In genomic region chr1:87060913-87061312, GRCm38 (mm10) we compare ENCODE assay signal across 33 mouse cellular contexts. TPM values are rescaled to one million over a fixed set of nuclear protein-coding genes. Genes with fewer than 3 reads are reported as not detected.
DNase-seq lines count a peak whose midpoint lies in the region; ATAC-seq and TF ChIP-seq lines count a peak whose summit lies in the region.
"Had no signal": no experiment of that assay in that cellular context is flagged by ENCODE, and none has a peak within 500 bp of the region (broad histone marks: within the 10 kb centered on the region; RNA-seq: fewer than 3 reads in every experiment).

No protein-coding gene starts in this region.

- TF ChIP-seq CTCF in hindbrain, postnatal 0 days (IDR thresholded peaks at IDR 0.05; ENCODE audit: low read depth) = peak; percentile 24; the same call in 1 of the 2 replicates
- TF ChIP-seq CTCF in liver, postnatal 0 days (IDR thresholded peaks at IDR 0.05; ENCODE audit: low read depth) = peak; percentile 30
- TF ChIP-seq CTCF in stomach, postnatal 0 days (IDR thresholded peaks at IDR 0.05; ENCODE audit: low read depth) = peak; percentile 39

- no peak for DNase-seq in hindbrain, postnatal 0 days (ENCODE audit: low spot score)
- DNase-seq in liver, postnatal 0 days = no peak
- no peak for DNase-seq in liver
- no peak for DNase-seq in ES-E14 (ENCODE audit: low read depth, low spot score)
- no peak for DNase-seq in stomach, postnatal 0 days (ENCODE audit: low spot score)
- no peak for DNase-seq in layer of hippocampus, adult 18-20 months (ENCODE audit: low spot score in 2 of 2)
- DNase-seq: adrenal gland, postnatal 14 days; B cell, adult 2 months; cerebellum, adult 2 months; cerebellum, postnatal 25 days; kidney, adult 11 months; kidney, postnatal 10 days; lung, postnatal 14 days; right cerebral cortex, postnatal 4 days; thymus, postnatal 25 days had no signal

- in situ Hi-C loops in ES-E14 (cut with MboI; ENCODE audit: low sequenced_read_pairs in 2 of 2, unreplicated experiment in 2 of 2) = no loop called here

- no peaks in the 10 kb centered on the region for H3K36me3 ChIP-seq in hindbrain, postnatal 0 days (ENCODE audit: insufficient read depth, low read length)
- H3K36me3 ChIP-seq in hindbrain, embryonic 12.5 days = no peaks in the 10 kb centered on the region
- H3K36me3 ChIP-seq in liver, postnatal 0 days (replicated peaks; ENCODE audit: insufficient read depth, low read length) = no peaks in the 10 kb centered on the region
- no peaks in the 10 kb centered on the region for H3K36me3 ChIP-seq in ES-E14 (ENCODE audit: control insufficient read depth, insufficient read depth, low read length, poor library complexity, severe bottlenecking)
- no peaks in the 10 kb centered on the region for H3K36me3 ChIP-seq in stomach, postnatal 0 days (ENCODE audit: control insufficient read depth, insufficient read depth, low read length)
- H3K36me3 ChIP-seq: embryonic facial prominence, embryonic 12.5 days; heart, embryonic 10.5 days; limb, embryonic 13.5 days; liver, embryonic 15.5 days; midbrain, embryonic 15.5 days; neural tube, embryonic 13.5 days had no signal

- H3K27me3 ChIP-seq in hindbrain, postnatal 0 days (ENCODE audit: insufficient read depth, low read length) = no peaks in the 10 kb centered on the region
- no peaks in the 10 kb centered on the region for H3K27me3 ChIP-seq in hindbrain, embryonic 12.5 days
- H3K27me3 ChIP-seq in liver, postnatal 0 days (ENCODE audit: insufficient read depth, low read length) = no peaks in the 10 kb centered on the region
- H3K27me3 ChIP-seq in stomach, postnatal 0 days (ENCODE audit: control insufficient read depth, insufficient read depth, low read length) = no peaks in the 10 kb centered on the region
- H3K27me3 ChIP-seq: embryonic facial prominence, embryonic 12.5 days; liver, embryonic 15.5 days; midbrain, embryonic 15.5 days; neural tube, embryonic 13.5 days had no signal

- H3K9ac ChIP-seq in hindbrain, postnatal 0 days (replicated peaks; ENCODE audit: low read length) = no peak overlapping the region
- no peak overlapping the region for H3K9ac ChIP-seq in hindbrain, embryonic 12.5 days
- H3K9ac ChIP-seq in liver, postnatal 0 days (replicated peaks) = no peak overlapping the region
- H3K9ac ChIP-seq in ES-E14 (ENCODE audit: insufficient read depth, low read depth, low read length, poor library complexity, severe bottlenecking) = no peak overlapping the region
- H3K9ac ChIP-seq in stomach, postnatal 0 days (ENCODE audit: low read length) = no peak overlapping the region
- H3K9ac ChIP-seq: embryonic facial prominence, embryonic 12.5 days; limb, embryonic 13.5 days; liver, embryonic 15.5 days; midbrain, embryonic 15.5 days; neural tube, embryonic 13.5 days had no signal

- H3K4me2 ChIP-seq in hindbrain, postnatal 0 days (ENCODE audit: low read depth, low read length) = no peak overlapping the region
- H3K4me2 ChIP-seq in hindbrain, embryonic 12.5 days (replicated peaks) = no peak overlapping the region
- H3K4me2 ChIP-seq in liver, postnatal 0 days (ENCODE audit: low read depth, low read length) = no peak overlapping the region
- H3K4me2 ChIP-seq in stomach, postnatal 0 days (replicated peaks; ENCODE audit: low read depth) = no peak overlapping the region
- H3K4me2 ChIP-seq: embryonic facial prominence, embryonic 12.5 days; limb, embryonic 13.5 days; liver, embryonic 15.5 days; midbrain, embryonic 15.5 days; neural tube, embryonic 13.5 days had no signal

- TF ChIP-seq EP300 in liver, postnatal 0 days (IDR thresholded peaks at IDR 0.05; ENCODE audit: low read depth) = no peak
- no peak for TF ChIP-seq EP300 in stomach, postnatal 0 days (optimal IDR thresholded peaks at IDR 0.05)

- H3K9me3 ChIP-seq in hindbrain, postnatal 0 days (ENCODE audit: low read length) = no peaks in the 10 kb centered on the region
- no peaks in the 10 kb centered on the region for H3K9me3 ChIP-seq in hindbrain, embryonic 12.5 days (replicated peaks)
- no peaks in the 10 kb centered on the region for H3K9me3 ChIP-seq in liver, postnatal 0 days (ENCODE audit: low read length)
- H3K9me3 ChIP-seq in ES-E14 (ENCODE audit: control insufficient read depth, insufficient read depth, low read depth, low read length) = no peaks in the 10 kb centered on the region
- H3K9me3 ChIP-seq in stomach, postnatal 0 days (ENCODE audit: control insufficient read depth, low read length) = no peaks in the 10 kb centered on the region
- H3K9me3 ChIP-seq: embryonic facial prominence, embryonic 12.5 days; heart, embryonic 10.5 days; limb, embryonic 13.5 days; liver, embryonic 15.5 days; midbrain, embryonic 15.5 days; neural tube, embryonic 13.5 days had no signal

- no peak overlapping the region for H3K27ac ChIP-seq in hindbrain, postnatal 0 days
- H3K27ac ChIP-seq in hindbrain, embryonic 12.5 days = no peak overlapping the region
- no peak overlapping the region for H3K27ac ChIP-seq in liver, postnatal 0 days (ENCODE audit: low read depth)
- no peak overlapping the region for H3K27ac ChIP-seq in ES-E14 (ENCODE audit: insufficient read depth, low read depth, low read length, poor library complexity, severe bottlenecking)
- H3K27ac ChIP-seq in stomach, postnatal 0 days (replicated peaks) = no peak overlapping the region
- H3K27ac ChIP-seq: embryonic facial prominence, embryonic 12.5 days; heart, embryonic 10.5 days; limb, embryonic 13.5 days; liver, embryonic 15.5 days; midbrain, embryonic 15.5 days; neural tube, embryonic 13.5 days had no signal

- H3K4me3 ChIP-seq in hindbrain, postnatal 0 days (ENCODE audit: low read length) = no peak overlapping the region
- H3K4me3 ChIP-seq in hindbrain, embryonic 12.5 days = no peak overlapping the region
- H3K4me3 ChIP-seq in liver, postnatal 0 days (ENCODE audit: low read depth, low read length) = no peak overlapping the region
- H3K4me3 ChIP-seq in ES-E14 (ENCODE audit: insufficient read depth in 1 of 2, low read depth in 1 of 2, low read length in 2 of 2, poor library complexity in 1 of 2, severe bottlenecking in 1 of 2) = no peak overlapping the region
- no peak overlapping the region for H3K4me3 ChIP-seq in stomach, postnatal 0 days (ENCODE audit: low read depth, low read length)
- H3K4me3 ChIP-seq: embryonic facial prominence, embryonic 12.5 days; heart, embryonic 10.5 days; limb, embryonic 13.5 days; liver, embryonic 15.5 days; megakaryocyte, embryonic 14.5 days; midbrain, embryonic 15.5 days; myocyte; neural tube, embryonic 13.5 days had no signal

- H3K4me1 ChIP-seq in hindbrain, postnatal 0 days (ENCODE audit: insufficient read depth, low read length) = 0 out of 2 replicates have a peak, but pooled peaks cover 2% of the 10 kb centered on the region
- H3K4me1 ChIP-seq in hindbrain, embryonic 12.5 days = no peaks in the 10 kb centered on the region
- H3K4me1 ChIP-seq in liver, postnatal 0 days (ENCODE audit: insufficient read depth) = no peaks in the 10 kb centered on the region
- no peaks in the 10 kb centered on the region; a peak in 1 of 4 replicates for H3K4me1 ChIP-seq in ES-E14 (ENCODE audit: control insufficient read depth in 2 of 2, insufficient read depth in 2 of 2, low read length in 2 of 2, poor library complexity in 1 of 2)
- no peaks in the 10 kb centered on the region for H3K4me1 ChIP-seq in stomach, postnatal 0 days (replicated peaks; ENCODE audit: control insufficient read depth, insufficient read depth)
- H3K4me1 ChIP-seq: embryonic facial prominence, embryonic 12.5 days; limb, embryonic 13.5 days; liver, embryonic 15.5 days; midbrain, embryonic 15.5 days; neural tube, embryonic 13.5 days had no signal

- ATAC-seq in hindbrain, postnatal 0 days = no peak
- ATAC-seq in hindbrain, embryonic 12.5 days (ENCODE audit: low FRiP score) = no peak
- no peak for ATAC-seq in liver, postnatal 0 days
- no peak for ATAC-seq in stomach, postnatal 0 days (ENCODE audit: low FRiP score, low TSS enrichment)
- ATAC-seq: activated CD4-positive, CD25-positive, alpha-beta regulatory T cell, adult 4 months; hindbrain, embryonic 16.5 days; midbrain, embryonic 15.5 days had no signal

TF ChIP-seq in ES-E14, 5 proteins besides CTCF, POLR2A, EP300 and RAD21:
- TF ChIP-seq MAFK (IDR thresholded peaks at IDR 0.05; ENCODE audit: insufficient read depth, low read depth, low read length) (no peak), ZC3H11A (IDR thresholded peaks at IDR 0.05; ENCODE audit: borderline replicate concordance, low read depth, low read length) (0 out of 2 replicates have a peak, but pooled peaks have one; percentile 15)

RNA-seq across cellular contexts. Expression of gene Alppl2, which starts 28.8 kb away (rescaled TPM):
- not detected in 2 replicates for total RNA-seq in hindbrain, postnatal 0 days (2014; rRNA removed)
- not detected in 2 replicates for polyA plus RNA-seq in hindbrain, postnatal 0 days (2015; fragmentation: Nextera tagmentation; extraction: Ambion mirVana)
- polyA plus RNA-seq in hindbrain, embryonic 12.5 days (2016; fragmentation: Nextera tagmentation; extraction: Ambion mirVana) = not detected in 2 replicates
- polyA plus RNA-seq in liver, postnatal 0 days (2015; fragmentation: Nextera tagmentation; extraction: Ambion mirVana) = not detected in 2 replicates
- total RNA-seq in ES-E14 (2012; rRNA removed) = 2.4 and 5.2 TPM in 2 replicates
- polyA plus RNA-seq in stomach, postnatal 0 days (2015; fragmentation: Nextera tagmentation; extraction: Ambion mirVana) = not detected in 2 replicates
- total RNA-seq in layer of hippocampus, adult 18-20 months (2021) = not detected
- total RNA-seq: adrenal gland, postnatal 14 days; gastrocnemius, adult 18-20 months; hematopoietic stem cell, adult 5-6 weeks; left cerebral cortex, postnatal 25 days had no signal
- polyA plus RNA-seq: activated CD4-positive, CD25-positive, alpha-beta regulatory T cell, adult 4 months; cerebellum, adult 2 months; embryonic facial prominence, embryonic 12.5 days; forebrain, embryonic 11.5 days; heart, embryonic 10.5 days; heart, embryonic 16.5 days; hindbrain, embryonic 16.5 days; limb, embryonic 13.5 days; liver, embryonic 15.5 days; midbrain, embryonic 15.5 days; myocyte; neural tube, embryonic 13.5 days; stomach, embryonic 14.5 days had no signal

RNA-seq across cellular contexts. Expression of gene Alpi, which starts 40.5 kb away (rescaled TPM):
- not detected in 2 replicates for total RNA-seq in hindbrain, postnatal 0 days (2014; rRNA removed)
- not detected in 2 replicates for polyA plus RNA-seq in hindbrain, postnatal 0 days (2015; fragmentation: Nextera tagmentation; extraction: Ambion mirVana)
- not detected in 2 replicates for polyA plus RNA-seq in hindbrain, embryonic 12.5 days (2016; fragmentation: Nextera tagmentation; extraction: Ambion mirVana)
- polyA plus RNA-seq in liver, postnatal 0 days (2015; fragmentation: Nextera tagmentation; extraction: Ambion mirVana) = not detected in 2 replicates
- not detected in 2 replicates for total RNA-seq in ES-E14 (2012; rRNA removed)
- polyA plus RNA-seq in stomach, postnatal 0 days (2015; fragmentation: Nextera tagmentation; extraction: Ambion mirVana) = 5.7 and 11.4 TPM in 2 replicates
- total RNA-seq in layer of hippocampus, adult 18-20 months (2021) = not detected
- total RNA-seq: adrenal gland, postnatal 14 days; gastrocnemius, adult 18-20 months; hematopoietic stem cell, adult 5-6 weeks; left cerebral cortex, postnatal 25 days had no signal
- polyA plus RNA-seq: activated CD4-positive, CD25-positive, alpha-beta regulatory T cell, adult 4 months; cerebellum, adult 2 months; embryonic facial prominence, embryonic 12.5 days; forebrain, embryonic 11.5 days; gonadal fat pad, adult 2 months; heart, embryonic 10.5 days; hindbrain, embryonic 16.5 days; neural tube, embryonic 13.5 days had no signal
